Mouse (Mus musculus): ENCODE data around the gene Spsb4.

DNA sequence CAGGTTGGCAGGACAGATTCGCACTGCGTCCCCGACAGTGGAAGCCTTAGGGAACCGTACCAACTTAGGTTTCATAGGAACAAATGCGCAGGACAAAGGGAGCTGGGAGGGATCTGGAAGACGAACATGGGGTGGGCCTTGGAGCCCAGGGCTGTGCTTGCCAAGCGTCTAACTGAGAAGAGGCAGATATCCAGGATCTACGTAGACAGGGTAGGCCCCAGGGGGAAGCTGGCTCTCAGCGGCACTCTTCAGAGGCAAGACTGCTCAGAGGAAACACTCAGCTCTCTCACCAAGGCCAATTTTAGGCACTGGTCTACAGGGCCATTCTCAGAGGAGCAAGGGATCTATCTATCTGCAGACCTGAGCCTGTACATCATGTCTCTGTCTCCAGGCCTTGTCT lies 69.1 kb downstream of the Spsb4 start:
- TF ChIP-seq CTCF (IDR thresholded peaks at IDR 0.05; ENCODE audit: low read depth) (no peak), EP300 (IDR thresholded peaks at IDR 0.05; ENCODE audit: low read depth) (no peak)

All from heart, postnatal 0 days (tissue).